Mouse (Mus musculus) inflammation-experienced regulatory T-cells, adult 6 months (primary cell): Measurements from ENCODE around the gene Rcn3. TPM values are rescaled to one million over a fixed set of nuclear protein-coding genes. Genes with fewer than 3 reads are reported as not detected.
"Not testable (repeated sequence)": the region's sequence is repeated elsewhere in the genome, so short reads cannot be mapped to it uniquely, and the experiment has no call there.

Experiments
- ATAC-seq: one replicate; pipeline ENCODE4 v1.8.0; 2017
- polyA plus RNA-seq, 3 experiments: library from polyadenylated mRNA; unstranded; fragments of 100-300 nt; shearing (Covaris generic); gene quantifications; one replicate each; pipeline ENCODE4 v1.2.1; 2017

The Rcn3 gene
- polyA plus RNA-seq, result 1 to 10 TPM; 1.7 to 6.5 (median 5.7) TPM

- no peak for ATAC-seq
These were observed at the start of gene Rcn3 for GRCm38 (mm10) chr7:45092048-45092447. TSS of gene Rcn3 (minus strand) at chr7:45092221.

- ATAC-seq, result no peak
These were observed 49.3 kb upstream of the Rcn3 start for GRCm38 (mm10) chr7:45141319-45141718.

- no peak for ATAC-seq
These were observed 48.1 kb upstream of the Rcn3 start for GRCm38 (mm10) chr7:45139904-45140723.

GRCm38 (mm10) chr7:45138403-45138802, 46.4 kb upstream of the Rcn3 start:
- ATAC-seq, result no peak

- no peak for ATAC-seq
These were observed 45.4 kb upstream of the Rcn3 start for GRCm38 (mm10) chr7:45137171-45138006.

GRCm38 (mm10) chr7:45135993-45136567, 44.1 kb upstream of the Rcn3 start, which contains the start of the genes Gm45713 and Flt3l:
TSS of gene Gm45713 (minus strand) at chr7:45136231.
TSS of gene Flt3l (minus strand) at chr7:45136432.
- peak; percentile 84 for ATAC-seq

GRCm38 (mm10) chr7:45135370-45135769, 43.3 kb upstream of the Rcn3 start:
- ATAC-seq, result no peak

GRCm38 (mm10) chr7:45134544-45135026, 42.6 kb upstream of the Rcn3 start:
- ATAC-seq, result no peak

- no peak for ATAC-seq
These were observed 41.6 kb upstream of the Rcn3 start for GRCm38 (mm10) chr7:45133446-45134159.

GRCm38 (mm10) chr7:45131850-45132249, 39.8 kb upstream of the Rcn3 start:
- ATAC-seq, result no peak

- ATAC-seq, result no peak
These were observed 37.9 kb upstream of the Rcn3 start for GRCm38 (mm10) chr7:45129776-45130512.

GRCm38 (mm10) chr7:45129318-45129717, 37.3 kb upstream of the Rcn3 start:
- ATAC-seq, result no peak

GRCm38 (mm10) chr7:45128624-45129246, 36.7 kb upstream of the Rcn3 start, which contains the start of gene Rpl13a:
TSS of gene Rpl13a (minus strand) at chr7:45128761.
- ATAC-seq, result peak; percentile 83

- no peak for ATAC-seq
These were observed 35.7 kb upstream of the Rcn3 start for GRCm38 (mm10) chr7:45127700-45128224.

- ATAC-seq, result no peak
These were observed 35.1 kb upstream of the Rcn3 start for GRCm38 (mm10) chr7:45126844-45127699.

- no peak for ATAC-seq
These were observed 34.3 kb upstream of the Rcn3 start for GRCm38 (mm10) chr7:45126147-45126843.

- ATAC-seq, result not testable (repeated sequence)
These were observed 33.6 kb upstream of the Rcn3 start for GRCm38 (mm10) chr7:45125649-45126048.

- no peak for ATAC-seq
These were observed 33.2 kb upstream of the Rcn3 start for GRCm38 (mm10) chr7:45125144-45125600.
